Comparison of ENCODE assay signal across 17 mouse cellular contexts in the genomic region with DNA sequence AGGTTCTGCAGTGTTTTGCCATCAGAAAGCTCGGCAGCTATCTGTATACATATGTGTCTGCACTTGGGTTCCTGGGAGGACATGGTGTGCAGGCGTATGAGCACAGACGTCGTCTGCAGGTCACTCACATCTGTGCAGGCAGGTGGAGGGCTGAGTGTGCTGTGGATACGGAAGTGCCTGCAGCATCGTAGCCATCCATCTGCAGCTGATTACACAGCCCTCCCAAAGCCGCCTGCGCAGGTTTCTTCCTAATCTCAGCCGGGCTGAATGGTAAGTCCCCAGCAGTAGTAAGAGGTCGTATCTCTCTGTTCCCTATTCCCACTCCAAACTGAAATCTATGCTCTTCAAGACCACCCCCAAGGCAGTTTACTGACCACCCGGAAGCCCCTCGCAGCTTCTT. TPM values are rescaled to one million over a fixed set of nuclear protein-coding genes. Genes with fewer than 3 reads are reported as not detected.
DNase-seq lines count a peak whose midpoint lies in the region; ATAC-seq and TF ChIP-seq lines count a peak whose summit lies in the region.
"Had no signal": no experiment of that assay in that cellular context is flagged by ENCODE, and none has a peak within 500 bp of the region (broad histone marks: within the 10 kb centered on the region; RNA-seq: fewer than 3 reads in every experiment).

No protein-coding gene starts in this region.

- no peak for TF ChIP-seq CTCF in MEL (IDR thresholded peaks at IDR 0.05 in 2 of 3, conservative IDR thresholded peaks at IDR 0.05 in 1 of 3; ENCODE audit: control insufficient read depth in 1 of 3, insufficient read depth in 1 of 3, low read depth in 2 of 3, low read length in 3 of 3, poor library complexity in 1 of 3, severe bottlenecking in 1 of 3)
- TF ChIP-seq CTCF in layer of hippocampus, adult 2 months (conservative IDR thresholded peaks at IDR 0.05), result no peak

- no peak overlapping the region for H3K9ac ChIP-seq in MEL (ENCODE audit: control insufficient read depth, low read depth, low read length, poor library complexity, severe bottlenecking)
- peak overlapping the region; percentile 49; the same call in 1 of the 2 replicates for H3K9ac ChIP-seq in embryonic facial prominence, embryonic 13.5 days
- no peak overlapping the region for H3K9ac ChIP-seq in limb, embryonic 13.5 days
- H3K9ac ChIP-seq in liver, embryonic 12.5 days, result no peak overlapping the region
- H3K9ac ChIP-seq: liver, embryonic 13.5 days; lung, embryonic 15.5 days had no signal

- H3K4me2 ChIP-seq in embryonic facial prominence, embryonic 13.5 days, result peak overlapping the region; percentile 18; the same call in 1 of the 2 replicates
- H3K4me2 ChIP-seq in limb, embryonic 13.5 days (replicated peaks), result peak overlapping the region; percentile 31; the same call in 1 of the 2 replicates
- no peak overlapping the region for H3K4me2 ChIP-seq in liver, embryonic 12.5 days
- H3K4me2 ChIP-seq: liver, embryonic 13.5 days; lung, embryonic 15.5 days had no signal

- H3K79me2 ChIP-seq in MEL (ENCODE audit: control insufficient read depth, insufficient read depth, low read length, poor library complexity), result peaks cover 2% of the 10 kb centered on the region; the same call in 1 of the 2 replicates

- H3K4me3 ChIP-seq in heart, embryonic 10.5 days, result no peak overlapping the region
- H3K4me3 ChIP-seq in MEL (ENCODE audit: control insufficient read depth in 1 of 2, insufficient read depth in 1 of 2, low read depth in 2 of 2, low read length in 2 of 2), result no peak overlapping the region
- no peak overlapping the region for H3K4me3 ChIP-seq in embryonic facial prominence, embryonic 13.5 days
- H3K4me3 ChIP-seq in limb, embryonic 13.5 days, result no peak overlapping the region
- H3K4me3 ChIP-seq in layer of hippocampus, adult 2 months, result no peak overlapping the region
- no peak overlapping the region for H3K4me3 ChIP-seq in liver, embryonic 12.5 days
- H3K4me3 ChIP-seq: liver, embryonic 13.5 days; lung, embryonic 15.5 days had no signal

- H3K4me1 ChIP-seq in heart, embryonic 10.5 days, result peaks cover 23% of the 10 kb centered on the region
- H3K4me1 ChIP-seq in MEL (ENCODE audit: control insufficient read depth in 1 of 2, insufficient read depth in 2 of 2, low read length in 2 of 2), result peaks cover 6 to 29% of the 10 kb centered on the region in 2 experiments; a peak in 3 of 4 replicates
- H3K4me1 ChIP-seq in embryonic facial prominence, embryonic 13.5 days, result peaks cover 27% of the 10 kb centered on the region
- H3K4me1 ChIP-seq in limb, embryonic 13.5 days, result peaks cover 30% of the 10 kb centered on the region
- peaks cover 20% of the 10 kb centered on the region for H3K4me1 ChIP-seq in liver, embryonic 12.5 days

- H3K27me3 ChIP-seq in heart, embryonic 10.5 days (ENCODE audit: insufficient read depth, poor library complexity, severe bottlenecking), result peaks cover 73% of the 10 kb centered on the region
- no peaks in the 10 kb centered on the region for H3K27me3 ChIP-seq in MEL (ENCODE audit: control insufficient read depth in 1 of 2, insufficient read depth in 2 of 2, low read length in 2 of 2)
- H3K27me3 ChIP-seq in embryonic facial prominence, embryonic 13.5 days, result peaks cover 16% of the 10 kb centered on the region
- H3K27me3 ChIP-seq in limb, embryonic 13.5 days, result peaks cover 39% of the 10 kb centered on the region
- H3K27me3 ChIP-seq in liver, embryonic 12.5 days (replicated peaks), result peaks cover 95% of the 10 kb centered on the region

- TF ChIP-seq POLR2A in MEL (IDR thresholded peaks at IDR 0.05; ENCODE audit: control insufficient read depth in 1 of 2, insufficient read depth in 1 of 2, low read depth in 1 of 2, low read length in 2 of 2, poor library complexity in 1 of 2), result no peak

- no peaks in the 10 kb centered on the region for H3K36me3 ChIP-seq in heart, embryonic 10.5 days
- H3K36me3 ChIP-seq in MEL (ENCODE audit: control insufficient read depth in 1 of 2, insufficient read depth in 2 of 2, low read length in 2 of 2), result peaks cover 0 to 16% of the 10 kb centered on the region in 2 experiments; a peak in 2 of 4 replicates
- no peaks in the 10 kb centered on the region for H3K36me3 ChIP-seq in embryonic facial prominence, embryonic 13.5 days
- H3K36me3 ChIP-seq in limb, embryonic 13.5 days, result no peaks in the 10 kb centered on the region
- no peaks in the 10 kb centered on the region for H3K36me3 ChIP-seq in liver, embryonic 12.5 days
- H3K36me3 ChIP-seq: liver, embryonic 13.5 days; lung, embryonic 15.5 days had no signal

- peak; percentile 25 to 45; a peak in 3 of 4 replicates for TF ChIP-seq EP300 in MEL (IDR thresholded peaks at IDR 0.05; ENCODE audit: low read depth in 1 of 2, low read length in 2 of 2)

- no peaks in the 10 kb centered on the region for H3K9me3 ChIP-seq in heart, embryonic 10.5 days
- H3K9me3 ChIP-seq in MEL (replicated peaks; ENCODE audit: insufficient read depth, low read length), result no peaks in the 10 kb centered on the region
- H3K9me3 ChIP-seq in embryonic facial prominence, embryonic 13.5 days, result no peaks in the 10 kb centered on the region
- no peaks in the 10 kb centered on the region for H3K9me3 ChIP-seq in limb, embryonic 13.5 days
- no peaks in the 10 kb centered on the region for H3K9me3 ChIP-seq in liver, embryonic 12.5 days (replicated peaks)
- H3K9me3 ChIP-seq: liver, embryonic 13.5 days; lung, embryonic 15.5 days had no signal

- no peak for TF ChIP-seq RAD21 in MEL (IDR thresholded peaks at IDR 0.05; ENCODE audit: low read depth, low read length)

- WGBS in heart, embryonic 10.5 days, result 51% methylated on average over 12 of the region's 12 CpGs
- WGBS in embryonic facial prominence, embryonic 13.5 days, result 20% methylated on average over 12 of the region's 12 CpGs
- 17% methylated on average over 12 of the region's 12 CpGs for WGBS in limb, embryonic 13.5 days
- 49% methylated on average over 12 of the region's 12 CpGs for WGBS in liver, embryonic 12.5 days (ENCODE audit: insufficient replicate concordance)

- no peak for ATAC-seq in embryonic facial prominence, embryonic 13.5 days (ENCODE audit: insufficient number of reproducible peaks, insufficient read depth, low FRiP score, low TSS enrichment, low read depth)
- no peak for ATAC-seq in limb, embryonic 13.5 days (ENCODE audit: low FRiP score, low read depth)
- no peak for ATAC-seq in liver, embryonic 12.5 days

- no peak for DNase-seq in heart, embryonic 10.5 days (ENCODE audit: low spot score)
- no peak for DNase-seq in heart, postnatal 4 days
- peak; percentile 64 for DNase-seq in MEL (ENCODE audit: low read depth, low spot score)
- no peak for DNase-seq in right cerebral cortex, postnatal 36 days (ENCODE audit: low spot score in 2 of 2)
- DNase-seq in layer of hippocampus, adult 2 months (ENCODE audit: low spot score in 2 of 2), result no peak
- DNase-seq: cerebellum, adult 18-20 months; gastrocnemius, postnatal 36 days; heart, postnatal 10 days; kidney, adult 9 months; kidney, postnatal 4 days; liver, embryonic 13.5 days had no signal

- peak overlapping the region; percentile 13; the same call in 1 of the 2 replicates for H3K27ac ChIP-seq in heart, embryonic 10.5 days
- H3K27ac ChIP-seq in MEL (ENCODE audit: control insufficient read depth, low read depth, low read length), result no peak overlapping the region
- no peak overlapping the region for H3K27ac ChIP-seq in embryonic facial prominence, embryonic 13.5 days
- no peak overlapping the region for H3K27ac ChIP-seq in limb, embryonic 13.5 days
- H3K27ac ChIP-seq in layer of hippocampus, adult 2 months, result no peak overlapping the region
- no peak overlapping the region for H3K27ac ChIP-seq in liver, embryonic 12.5 days
- H3K27ac ChIP-seq: liver, embryonic 13.5 days; lung, embryonic 15.5 days had no signal

TF ChIP-seq in MEL, 35 proteins besides CTCF, POLR2A, EP300 and RAD21:
- TF ChIP-seq TAL1 (IDR thresholded peaks at IDR 0.05; ENCODE audit: low read length) (peak; percentile 36; the same call in 1 of the 2 replicates), TCF12 (IDR thresholded peaks at IDR 0.05; ENCODE audit: low read depth, low read length) (peak; percentile 65), POLR2AphosphoS2 (IDR thresholded peaks at IDR 0.05; ENCODE audit: low read length) (no peak), MAX (IDR thresholded peaks at IDR 0.05; ENCODE audit: low read length) (no peak), ETS1 (IDR thresholded peaks at IDR 0.05; ENCODE audit: low read depth, low read length) (peak; percentile 62), ELF1 (IDR thresholded peaks at IDR 0.05; ENCODE audit: low read depth, low read length) (peak; percentile 76), NRF1 (IDR thresholded peaks at IDR 0.05; ENCODE audit: insufficient read depth, low read depth, low read length, poor library complexity, severe bottlenecking) (peak; percentile 64), RCOR1 (IDR thresholded peaks at IDR 0.05; ENCODE audit: low read depth, low read length) (peak; percentile 68), GATA1 (IDR thresholded peaks at IDR 0.05; ENCODE audit: low read depth, low read length) (0 out of 2 replicates have a peak, but pooled peaks have one; percentile 27)
TF ChIP-seq in MEL: peak in this region for 7.

RNA-seq across cellular contexts. Expression of a gene that starts 1.4 kb away (rescaled TPM):
- 0.16 and 0.69 TPM in 2 replicates for polyA plus RNA-seq in heart, embryonic 10.5 days (2016; fragmentation: Nextera tagmentation; extraction: Ambion mirVana)
- total RNA-seq in heart, postnatal 4 days (2021), result under 1 TPM; 0.16 to 0.29 TPM
- 0.23 and 0.27 TPM in 2 replicates for total RNA-seq in MEL (2012; rRNA removed)
- polyA plus RNA-seq in MEL (2012; ENCODE audit: insufficient read depth in 1 of 2, insufficient read length in 2 of 2, low read depth in 1 of 2, low replicate concordance in 2 of 2, missing spikeins in 1 of 2), result under 1 TPM in 1 of 2 experiments, not detected in 1; 0.53 TPM
- 0.81 and 1.0 TPM in 2 replicates for polyA plus RNA-seq in embryonic facial prominence, embryonic 13.5 days (2015; fragmentation: Nextera tagmentation; extraction: Ambion mirVana)
- polyA plus RNA-seq in limb, embryonic 13.5 days (2015; fragmentation: Nextera tagmentation; extraction: Ambion mirVana), result 0.74 and 0.81 TPM in 2 replicates
- total RNA-seq in layer of hippocampus, adult 2 months (2021), result under 1 TPM in 1 of 2 experiments, not detected in 1; 0.31 TPM
- polyA plus RNA-seq in liver, embryonic 12.5 days (2016; fragmentation: Nextera tagmentation; extraction: Ambion mirVana), result 0.10 and 0.11 TPM in 2 replicates
- total RNA-seq: common myeloid progenitor, adult 5-6 weeks; gastrocnemius, postnatal 36 days; megakaryocyte progenitor cell, adult 5-6 weeks had no signal

RNA-seq across cellular contexts. Expression of a gene that starts 14.8 kb away (rescaled TPM):
- polyA plus RNA-seq in heart, embryonic 10.5 days (2016; fragmentation: Nextera tagmentation; extraction: Ambion mirVana), result 0.16 and 0.31 TPM in 2 replicates
- 10 to 100 TPM; 14.5 to 15.0 TPM for total RNA-seq in heart, postnatal 4 days (2021)
- total RNA-seq in MEL (2012; rRNA removed), result not detected in 2 replicates
- polyA plus RNA-seq in MEL (2012; ENCODE audit: insufficient read depth in 1 of 2, insufficient read length in 2 of 2, low read depth in 1 of 2, low replicate concordance in 2 of 2, missing spikeins in 1 of 2), result not detected
- polyA plus RNA-seq in embryonic facial prominence, embryonic 13.5 days (2015; fragmentation: Nextera tagmentation; extraction: Ambion mirVana), result 3.3 and 5.0 TPM in 2 replicates
- 9.9 and 10.6 TPM in 2 replicates for polyA plus RNA-seq in limb, embryonic 13.5 days (2015; fragmentation: Nextera tagmentation; extraction: Ambion mirVana)
- total RNA-seq in layer of hippocampus, adult 2 months (2021), result 10 to 100 TPM; 13.8 to 18.0 TPM
- 0.69 and 0.81 TPM in 2 replicates for polyA plus RNA-seq in liver, embryonic 12.5 days (2016; fragmentation: Nextera tagmentation; extraction: Ambion mirVana)
- total RNA-seq: common myeloid progenitor, adult 5-6 weeks; megakaryocyte progenitor cell, adult 5-6 weeks had no signal
